Mouse (Mus musculus): ENCODE results near the gene Snrpa1. TPM values are rescaled to one million over a fixed set of nuclear protein-coding genes. Genes with fewer than 3 reads are reported as not detected.
A peak's percentile ranks its signal among the peaks of the same experiment; 100 is the strongest.

Snrpa1 gene
- polyA plus RNA-seq, 1 experiment: 60.4 TPM

DNA sequence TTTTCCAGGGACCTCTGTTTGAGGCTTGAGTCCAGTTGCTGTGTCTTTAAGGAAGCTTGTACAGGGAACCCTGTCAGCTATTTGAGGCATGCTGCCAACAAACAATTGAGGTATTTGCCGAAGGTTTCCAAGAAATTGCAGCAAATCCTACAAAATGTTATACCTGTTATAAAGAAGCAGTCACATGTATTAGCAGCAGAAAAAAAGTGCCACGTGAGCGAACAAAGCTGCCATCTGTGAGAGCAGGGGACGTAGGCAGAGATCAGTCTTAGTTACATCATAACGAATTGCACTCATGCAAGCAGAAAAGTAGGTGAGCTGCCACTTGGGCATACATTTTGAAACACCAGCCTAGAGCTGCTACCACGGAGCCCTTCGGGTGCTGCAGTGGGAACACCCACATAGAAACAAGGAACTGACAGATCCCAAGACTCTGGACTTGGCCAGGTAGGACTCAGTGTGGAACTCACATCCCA lies 47.8 kb downstream of the Snrpa1 start:
- no peak for DNase-seq (ENCODE audit: low read depth)
- TF ChIP-seq CTCF (IDR thresholded peaks at IDR 0.05; ENCODE audit: borderline replicate concordance, extremely low read depth, insufficient read depth, insufficient read length): no peak
- no peak for TF ChIP-seq POLR2A (IDR thresholded peaks at IDR 0.05; ENCODE audit: borderline replicate concordance, extremely low read depth, insufficient read depth, insufficient read length, poor library complexity, severe bottlenecking)

GRCm38 (mm10) chr7:66107206-66107605 lies 48.4 kb downstream of the Snrpa1 start:
- TF ChIP-seq POLR2A (IDR thresholded peaks at IDR 0.05; ENCODE audit: borderline replicate concordance, extremely low read depth, insufficient read depth, insufficient read length, poor library complexity, severe bottlenecking): no peak
- no peak for TF ChIP-seq CTCF (IDR thresholded peaks at IDR 0.05; ENCODE audit: borderline replicate concordance, extremely low read depth, insufficient read depth, insufficient read length)

DNA sequence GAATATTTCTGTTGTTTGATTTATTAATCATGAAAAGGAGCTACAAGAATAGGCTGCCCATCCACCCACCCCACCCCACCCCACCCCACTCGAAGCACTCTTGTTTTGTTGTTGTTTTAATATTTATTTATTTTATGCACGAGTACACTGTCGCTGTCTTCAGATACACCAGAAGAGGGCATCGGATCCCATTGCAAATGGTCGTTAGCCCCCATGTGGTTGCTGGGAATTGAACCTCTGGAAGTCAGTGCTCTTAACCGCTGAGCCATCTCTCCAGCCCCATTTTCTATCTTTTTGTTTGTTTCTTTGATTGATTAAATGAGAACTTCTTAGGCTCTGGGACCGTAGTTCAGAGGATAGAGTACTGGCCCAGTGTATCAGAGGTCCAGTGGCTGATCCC lies 49.1 kb downstream of the Snrpa1 start:
- TF ChIP-seq CTCF (IDR thresholded peaks at IDR 0.05; ENCODE audit: borderline replicate concordance, extremely low read depth, insufficient read depth, insufficient read length) (peak; percentile 49; the same call in 1 of the 2 replicates), POLR2A (IDR thresholded peaks at IDR 0.05; ENCODE audit: borderline replicate concordance, extremely low read depth, insufficient read depth, insufficient read length, poor library complexity, severe bottlenecking) (no peak)
- DNase-seq (ENCODE audit: low read depth): peak; percentile 66

More at GRCm38 (mm10) chr7:66107206-66107605, 48.4 kb downstream of the Snrpa1 start:
- no peak for DNase-seq (ENCODE audit: low read depth)

- peak; percentile 97 for DNase-seq (ENCODE audit: low read depth)
- no peak for TF ChIP-seq CTCF (IDR thresholded peaks at IDR 0.05; ENCODE audit: borderline replicate concordance, extremely low read depth, insufficient read depth, insufficient read length)
- peak; percentile 80 for TF ChIP-seq POLR2A (IDR thresholded peaks at IDR 0.05; ENCODE audit: borderline replicate concordance, extremely low read depth, insufficient read depth, insufficient read length, poor library complexity, severe bottlenecking)
Observed at GRCm38 (mm10) chr7:66108961-66109854, 50.4 kb downstream of the Snrpa1 start, which contains the start of gene Chsy1. Gene Chsy1, plus strand, starts transcription at chr7:66109515.

- peak; percentile 63 for DNase-seq (ENCODE audit: low read depth)
- TF ChIP-seq POLR2A (IDR thresholded peaks at IDR 0.05; ENCODE audit: borderline replicate concordance, extremely low read depth, insufficient read depth, insufficient read length, poor library complexity, severe bottlenecking) (no peak), CTCF (IDR thresholded peaks at IDR 0.05; ENCODE audit: borderline replicate concordance, extremely low read depth, insufficient read depth, insufficient read length) (no peak)
Observed at GRCm38 (mm10) chr7:66109855-66110635, 51.2 kb downstream of the Snrpa1 start.

GRCm38 (mm10) chr7:66110636-66111112 lies 51.9 kb downstream of the Snrpa1 start:
- peak; percentile 60 for DNase-seq (ENCODE audit: low read depth)
- TF ChIP-seq CTCF (IDR thresholded peaks at IDR 0.05; ENCODE audit: borderline replicate concordance, extremely low read depth, insufficient read depth, insufficient read length) (no peak), POLR2A (IDR thresholded peaks at IDR 0.05; ENCODE audit: borderline replicate concordance, extremely low read depth, insufficient read depth, insufficient read length, poor library complexity, severe bottlenecking) (no peak)

DNA sequence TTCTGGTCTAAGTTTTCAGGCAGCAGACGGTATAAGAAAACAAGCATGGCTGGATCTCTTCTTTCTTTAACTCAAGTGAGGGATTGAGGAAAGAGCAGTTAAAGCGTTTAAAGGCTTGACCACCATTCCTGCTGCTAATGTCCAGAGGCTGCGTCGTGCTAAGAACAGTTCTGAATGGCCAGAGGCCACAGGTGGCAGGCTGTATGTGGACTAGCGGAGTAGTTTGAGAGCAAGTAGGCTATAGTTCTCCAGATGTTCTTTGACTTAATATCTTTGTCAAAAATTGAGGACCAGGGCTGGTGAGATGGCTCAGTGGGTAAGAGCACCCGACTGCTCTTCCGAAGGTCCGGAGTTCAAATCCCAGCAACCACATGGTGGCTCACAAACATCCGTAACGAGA lies 52.4 kb downstream of the Snrpa1 start:
- TF ChIP-seq POLR2A (IDR thresholded peaks at IDR 0.05; ENCODE audit: borderline replicate concordance, extremely low read depth, insufficient read depth, insufficient read length, poor library complexity, severe bottlenecking) (no peak), CTCF (IDR thresholded peaks at IDR 0.05; ENCODE audit: borderline replicate concordance, extremely low read depth, insufficient read depth, insufficient read length) (no peak)
- DNase-seq (ENCODE audit: low read depth): no peak

GRCm38 (mm10) chr7:66113561-66113960 lies 54.8 kb downstream of the Snrpa1 start:
- TF ChIP-seq CTCF (IDR thresholded peaks at IDR 0.05; ENCODE audit: borderline replicate concordance, extremely low read depth, insufficient read depth, insufficient read length) (no peak), POLR2A (IDR thresholded peaks at IDR 0.05; ENCODE audit: borderline replicate concordance, extremely low read depth, insufficient read depth, insufficient read length, poor library complexity, severe bottlenecking) (no peak)
- DNase-seq (ENCODE audit: low read depth): no peak

DNA sequence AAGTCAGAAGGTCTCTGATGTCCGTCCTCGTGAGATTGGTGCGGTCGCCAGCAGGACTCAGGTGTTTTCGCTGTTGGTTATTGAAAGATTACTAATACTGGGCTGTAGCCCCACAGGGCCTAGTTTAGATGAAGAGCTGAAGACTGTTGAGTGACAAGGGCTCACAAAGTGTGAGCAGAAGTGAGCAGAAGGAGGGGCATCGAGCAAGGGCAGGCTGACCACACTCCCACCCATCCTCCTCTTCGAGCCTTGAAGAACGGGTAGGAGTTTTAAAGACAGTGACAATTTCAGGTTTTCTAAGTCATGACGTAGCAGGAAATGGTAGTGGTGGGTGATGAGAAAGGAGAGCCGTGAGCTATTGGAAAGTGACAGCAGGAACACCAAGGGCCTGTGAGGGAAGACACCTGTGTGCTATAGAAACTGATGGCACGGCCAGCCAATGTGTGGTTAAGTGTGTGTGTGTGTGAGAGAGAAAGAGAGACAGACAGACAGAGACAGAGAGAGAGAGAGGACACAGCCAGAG lies 57.1 kb downstream of the Snrpa1 start:
- DNase-seq (ENCODE audit: low read depth): no peak
- TF ChIP-seq CTCF (IDR thresholded peaks at IDR 0.05; ENCODE audit: borderline replicate concordance, extremely low read depth, insufficient read depth, insufficient read length) (no peak), POLR2A (IDR thresholded peaks at IDR 0.05; ENCODE audit: borderline replicate concordance, extremely low read depth, insufficient read depth, insufficient read length, poor library complexity, severe bottlenecking) (no peak)

GRCm38 (mm10) chr7:66116906-66117482 lies 58.2 kb downstream of the Snrpa1 start:
- DNase-seq (ENCODE audit: low read depth): no peak
- TF ChIP-seq POLR2A (IDR thresholded peaks at IDR 0.05; ENCODE audit: borderline replicate concordance, extremely low read depth, insufficient read depth, insufficient read length, poor library complexity, severe bottlenecking) (no peak), CTCF (IDR thresholded peaks at IDR 0.05; ENCODE audit: borderline replicate concordance, extremely low read depth, insufficient read depth, insufficient read length) (no peak)
